Mouse (Mus musculus) heart, embryonic 12.5 days (tissue): ENCODE data around the gene Klf16. TPM values are rescaled to one million over a fixed set of nuclear protein-coding genes. Genes with fewer than 3 reads are reported as not detected.

Source experiments
- ATAC-seq: fragments of 200-750 bp; cut with Nextera tagmentation; 2 replicates; pipeline ENCODE4 v1.8.0; 2017; ENCODE audit warnings: moderate TSS enrichment, moderate library complexity; ENCODE audit not compliant: insufficient number of reproducible peaks, low FRiP score
- H3K27ac ChIP-seq: fragments of 300-500 bp; sonication (generic); 2 replicates; pipeline ENCODE4 v1.5.1; 2016; ENCODE audit warnings: mild to moderate bottlenecking, moderate library complexity; ENCODE audit not compliant: poor library complexity, severe bottlenecking
- H3K27me3 ChIP-seq: fragments of 300-500 bp; sonication (generic); replicated peaks from 2 replicates; pipeline ENCODE4 v1.6.1; 2016; ENCODE audit warnings: mild to moderate bottlenecking, moderate library complexity
- H3K36me3 ChIP-seq: fragments of 300-500 bp; sonication (generic); 2 replicates; pipeline ENCODE4 v1.6.1; 2016; ENCODE audit warnings: mild to moderate bottlenecking, moderate library complexity
- H3K4me1 ChIP-seq: fragments of 300-500 bp; sonication (generic); replicated peaks from 2 replicates; pipeline ENCODE4 v1.6.1; 2016; ENCODE audit warnings: mild to moderate bottlenecking
- H3K4me2 ChIP-seq: fragments of 300-500 bp; sonication (generic); 2 replicates; pipeline ENCODE4 v1.6.1; 2016; ENCODE audit warnings: mild to moderate bottlenecking, moderate library complexity
- H3K4me3 ChIP-seq: fragments of 300-500 bp; sonication (generic); 2 replicates; pipeline ENCODE4 v1.5.1; 2016; ENCODE audit warnings: mild to moderate bottlenecking
- H3K9ac ChIP-seq: fragments of 300-500 bp; sonication (generic); 2 replicates; pipeline ENCODE4 v1.6.1; 2016; ENCODE audit warnings: mild to moderate bottlenecking, moderate library complexity
- H3K9me3 ChIP-seq: fragments of 300-500 bp; sonication (generic); replicated peaks from 2 replicates; pipeline ENCODE4 v1.6.1; 2016; ENCODE audit warnings: mild to moderate bottlenecking, moderate library complexity
- WGBS: fragments of 180-500 bp; shearing (Covaris S2); methylation state at CpG from one replicate; pipeline ENCODE4 v1.1.7; 2016; 5-methylcytosine and 5-hydroxymethylcytosine counted together
- polyA plus RNA-seq: library from polyadenylated mRNA; unstranded; fragments of >200 nt; fragmentation: Nextera tagmentation; extraction: Ambion mirVana; gene quantifications from 2 replicates; pipeline ENCODE4 v1.2.1, GENCODE M21; 2016

Gene Klf16
- polyA plus RNA-seq, 1 experiment from 2014 or later = 7.9 TPM

GRCm38 (mm10) chr10:80604988-80605387 lies 27.9 kb upstream of the Klf16 start:
- no peak for ATAC-seq
- peaks cover 23% of the 10 kb centered on the region for H3K4me1 ChIP-seq
- H3K9me3 ChIP-seq = no peaks in the 10 kb centered on the region
- H3K9ac ChIP-seq = no peak overlapping the region
- H3K27ac ChIP-seq = no peak overlapping the region
- no peaks in the 10 kb centered on the region for H3K27me3 ChIP-seq
- peaks cover 41% of the 10 kb centered on the region for H3K36me3 ChIP-seq
- WGBS = 81% methylated on average over 2 of the region's 2 CpGs
- H3K4me3 ChIP-seq = no peak overlapping the region
- no peak overlapping the region for H3K4me2 ChIP-seq

GRCm38 (mm10) chr10:80604001-80604509 lies 26.9 kb upstream of the Klf16 start:
- Histone ChIP-seq H3K4me1 (peaks cover 23% of the 10 kb centered on the region), H3K27ac (peak overlapping the region; percentile 76; the same call in 1 of the 2 replicates), H3K4me2 (peak overlapping the region; percentile 93), H3K27me3 (no peaks in the 10 kb centered on the region), H3K9me3 (no peaks in the 10 kb centered on the region), H3K4me3 (peak overlapping the region; percentile 74), H3K9ac (peak overlapping the region; percentile 81), H3K36me3 (peaks cover 31% of the 10 kb centered on the region)
- ATAC-seq = peak; percentile 72
- 77% methylated on average over 7 of the region's 7 CpGs for WGBS

- peaks cover 25% of the 10 kb centered on the region for H3K36me3 ChIP-seq
- no peak for ATAC-seq
- no peaks in the 10 kb centered on the region for H3K27me3 ChIP-seq
- H3K9ac ChIP-seq = peak overlapping the region; percentile 81
- H3K4me3 ChIP-seq = peak overlapping the region; percentile 74
- WGBS = 31% methylated on average over 7 of the region's 7 CpGs
- peak overlapping the region; percentile 76 for H3K27ac ChIP-seq
- H3K4me2 ChIP-seq = peak overlapping the region; percentile 93
- no peaks in the 10 kb centered on the region for H3K9me3 ChIP-seq
- peaks cover 23% of the 10 kb centered on the region for H3K4me1 ChIP-seq
These were observed 26.2 kb upstream of the Klf16 start for GRCm38 (mm10) chr10:80603364-80603763.

- Histone ChIP-seq H3K9me3 (no peaks in the 10 kb centered on the region), H3K27ac (peak within 1 kb of the TSS; percentile 76), H3K27me3 (no peaks in the 10 kb centered on the region), H3K4me3 (peak within 1 kb of the TSS; percentile 74), H3K9ac (peak within 1 kb of the TSS; percentile 81), H3K4me2 (peak within 1 kb of the TSS; percentile 93), H3K36me3 (peaks cover 19% of the 10 kb centered on the region), H3K4me1 (peaks cover 23% of the 10 kb centered on the region)
- WGBS = under 1% methylated on average over 54 of the region's 54 CpGs
- ATAC-seq = peak; percentile 94
These were observed 25.7 kb upstream of the Klf16 start, which contains the start of the genes Scamp4 and Adat3 for GRCm38 (mm10) chr10:80602698-80603325. Gene Scamp4, plus strand, starts transcription at chr10:80602872. Gene Adat3, plus strand, starts transcription at chr10:80602880.

GRCm38 (mm10) chr10:80596318-80596717 lies 19.2 kb upstream of the Klf16 start:
- no peaks in the 10 kb centered on the region for H3K27me3 ChIP-seq
- no peak for ATAC-seq
- no peaks in the 10 kb centered on the region for H3K36me3 ChIP-seq
- no peak overlapping the region for H3K4me2 ChIP-seq
- H3K9me3 ChIP-seq = no peaks in the 10 kb centered on the region
- H3K4me1 ChIP-seq = no peaks in the 10 kb centered on the region
- no peak overlapping the region for H3K4me3 ChIP-seq
- no peak overlapping the region for H3K27ac ChIP-seq
- WGBS = 40% methylated on average over 4 of the region's 4 CpGs
- no peak overlapping the region for H3K9ac ChIP-seq

- H3K36me3 ChIP-seq = peaks cover 15% of the 10 kb centered on the region
- peaks cover 40% of the 10 kb centered on the region for H3K4me1 ChIP-seq
- H3K9me3 ChIP-seq = no peaks in the 10 kb centered on the region
- H3K27ac ChIP-seq = peak within 1 kb of the TSS; percentile 49
- H3K27me3 ChIP-seq = no peaks in the 10 kb centered on the region
- H3K4me3 ChIP-seq = peak within 1 kb of the TSS; percentile 76
- under 1% methylated on average over 65 of the region's 73 CpGs for WGBS
- H3K4me2 ChIP-seq = peak within 1 kb of the TSS; percentile 89
- peak; percentile 97 for ATAC-seq
- H3K9ac ChIP-seq = peak within 1 kb of the TSS; percentile 92
These were observed 13.0 kb upstream of the Klf16 start, which contains the start of gene Abhd17a for GRCm38 (mm10) chr10:80589879-80590854. Gene Abhd17a, minus strand, starts transcription at chr10:80590341.

- Histone ChIP-seq H3K27me3 (no peaks in the 10 kb centered on the region), H3K4me2 (peak overlapping the region; percentile 89), H3K4me3 (peak overlapping the region; percentile 76), H3K9me3 (no peaks in the 10 kb centered on the region), H3K36me3 (peaks cover 24% of the 10 kb centered on the region), H3K27ac (peak overlapping the region; percentile 49), H3K9ac (peak overlapping the region; percentile 92), H3K4me1 (peaks cover 49% of the 10 kb centered on the region)
- 13% methylated on average over 12 of the region's 12 CpGs for WGBS
- ATAC-seq = no peak
These were observed 12.2 kb upstream of the Klf16 start for GRCm38 (mm10) chr10:80589127-80589878.

GRCm38 (mm10) chr10:80587305-80587657 lies 10.2 kb upstream of the Klf16 start:
- Histone ChIP-seq H3K4me2 (peak overlapping the region; percentile 27), H3K4me1 (peaks cover 52% of the 10 kb centered on the region), H3K9me3 (no peaks in the 10 kb centered on the region), H3K27ac (peak overlapping the region; percentile 52), H3K9ac (peak overlapping the region; percentile 5), H3K27me3 (no peaks in the 10 kb centered on the region), H3K4me3 (no peak overlapping the region), H3K36me3 (peaks cover 41% of the 10 kb centered on the region)
- WGBS = 40% methylated on average over 3 of the region's 4 CpGs
- ATAC-seq = 0 out of 2 replicates have a peak, but pooled peaks have one; percentile 2

- peaks cover 47% of the 10 kb centered on the region for H3K36me3 ChIP-seq
- ATAC-seq = no peak
- WGBS = 91% methylated on average over 48 of the region's 51 CpGs
- H3K4me1 ChIP-seq = peaks cover 52% of the 10 kb centered on the region
- H3K4me2 ChIP-seq = peak overlapping the region; percentile 27
- H3K27me3 ChIP-seq = no peaks in the 10 kb centered on the region
- peak overlapping the region; percentile 52 for H3K27ac ChIP-seq
- no peak overlapping the region for H3K4me3 ChIP-seq
- no peaks in the 10 kb centered on the region for H3K9me3 ChIP-seq
- H3K9ac ChIP-seq = peak overlapping the region; percentile 5
These were observed 9.5 kb upstream of the Klf16 start for GRCm38 (mm10) chr10:80586407-80587304.

- Histone ChIP-seq H3K9ac (peak overlapping the region; percentile 25), H3K27ac (no peak overlapping the region), H3K36me3 (peaks cover 53% of the 10 kb centered on the region), H3K27me3 (no peaks in the 10 kb centered on the region), H3K4me2 (peak overlapping the region; percentile 27), H3K4me3 (no peak overlapping the region), H3K4me1 (peaks cover 52% of the 10 kb centered on the region), H3K9me3 (no peaks in the 10 kb centered on the region)
- ATAC-seq = no peak
- WGBS = 93% methylated on average over 8 of the region's 8 CpGs
These were observed 8.5 kb upstream of the Klf16 start for GRCm38 (mm10) chr10:80585581-80585980.
